Mouse (Mus musculus) embryo, embryonic 11.5 days (tissue): Measurements from ENCODE around the gene Tnnc2.
A peak's percentile ranks its signal among the peaks of the same experiment; 100 is the strongest.
"Not testable (repeated sequence)": the region's sequence is repeated elsewhere in the genome, so short reads cannot be mapped to it uniquely, and the experiment has no call there.

Experiments
- DNase-seq: peaks from one replicate; pipeline ENCODE4 v3.0.0-alpha.2; 2012; ENCODE audit warnings: low read depth, low spot score

Tnnc2 gene

DNA sequence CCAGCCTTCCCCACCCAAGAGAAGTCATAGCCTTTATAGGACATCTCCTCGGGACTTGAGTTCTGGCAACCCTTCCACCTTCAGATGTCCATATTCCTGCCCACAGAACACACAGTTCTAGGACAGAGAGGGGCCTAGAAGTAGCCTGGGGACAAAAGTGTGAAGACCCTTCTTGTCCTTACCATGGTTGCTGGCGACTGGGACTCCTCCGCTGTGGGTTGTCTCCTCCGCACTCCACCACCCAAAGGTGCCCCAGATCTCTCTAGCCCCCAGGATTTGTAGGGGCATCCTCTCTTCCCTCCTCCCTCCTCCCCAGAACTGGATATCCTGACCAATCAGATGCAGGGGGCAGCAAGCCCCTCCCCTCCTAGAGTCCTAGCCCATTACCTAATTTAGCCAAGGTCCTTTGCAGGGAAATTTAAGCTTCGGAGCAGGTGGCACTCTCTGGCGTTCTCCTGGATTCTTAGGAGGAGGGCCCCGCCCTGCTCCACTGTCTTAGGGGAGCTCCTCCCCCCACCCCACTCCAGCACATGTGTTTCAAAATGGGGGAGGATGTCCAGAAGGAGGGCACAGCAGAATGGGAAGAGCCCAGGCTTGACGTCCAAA is at the start of gene Tnnc2:
TSS of gene Tnnc2 (minus strand) at position 487 of the 606 bp plus-strand sequence.
- DNase-seq = no peak

DNA sequence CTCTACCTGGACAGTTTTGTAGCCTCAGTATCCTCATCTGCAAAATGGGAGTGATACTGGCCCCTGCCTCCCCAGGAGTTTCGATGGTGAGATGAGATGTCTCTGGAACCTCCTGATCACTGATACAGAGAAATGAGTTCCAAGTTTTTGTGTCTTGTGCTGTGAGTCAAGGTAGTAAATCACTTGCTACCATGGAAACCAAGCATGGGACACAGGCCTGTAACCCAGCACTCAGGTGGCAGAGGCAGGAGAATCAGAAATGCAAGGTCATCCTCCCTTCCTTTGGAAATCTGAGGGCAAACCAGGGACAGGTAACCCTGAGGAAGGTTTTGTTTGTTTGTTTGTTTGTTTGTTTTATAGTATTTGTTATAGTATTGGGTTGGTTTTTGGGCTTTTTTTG is 49.3 kb upstream of the Tnnc2 start:
- no peak for DNase-seq

DNA sequence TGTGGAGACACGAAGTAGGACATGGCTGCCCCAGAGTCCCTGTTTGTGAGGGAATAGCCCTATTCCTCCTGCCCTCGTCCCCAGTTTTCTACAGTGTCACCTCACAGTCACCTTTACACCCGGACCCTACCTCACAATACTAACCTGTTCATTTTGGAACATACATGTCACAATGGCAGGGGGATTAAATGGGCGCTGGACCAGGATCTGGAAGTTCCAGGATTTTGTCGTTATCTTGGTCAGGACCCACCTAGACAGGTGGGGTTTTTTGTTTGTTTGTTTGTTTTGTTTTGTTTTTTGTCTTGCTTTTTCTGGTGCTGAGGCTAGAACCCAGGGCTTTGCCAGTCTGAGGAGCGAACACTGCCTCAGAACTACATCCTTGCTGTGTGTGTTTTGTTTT is 48.7 kb upstream of the Tnnc2 start, which contains the start of gene Spata25:
TSS of gene Spata25 (minus strand) at position 101 of the 400 bp plus-strand sequence.
- DNase-seq = no peak

DNA sequence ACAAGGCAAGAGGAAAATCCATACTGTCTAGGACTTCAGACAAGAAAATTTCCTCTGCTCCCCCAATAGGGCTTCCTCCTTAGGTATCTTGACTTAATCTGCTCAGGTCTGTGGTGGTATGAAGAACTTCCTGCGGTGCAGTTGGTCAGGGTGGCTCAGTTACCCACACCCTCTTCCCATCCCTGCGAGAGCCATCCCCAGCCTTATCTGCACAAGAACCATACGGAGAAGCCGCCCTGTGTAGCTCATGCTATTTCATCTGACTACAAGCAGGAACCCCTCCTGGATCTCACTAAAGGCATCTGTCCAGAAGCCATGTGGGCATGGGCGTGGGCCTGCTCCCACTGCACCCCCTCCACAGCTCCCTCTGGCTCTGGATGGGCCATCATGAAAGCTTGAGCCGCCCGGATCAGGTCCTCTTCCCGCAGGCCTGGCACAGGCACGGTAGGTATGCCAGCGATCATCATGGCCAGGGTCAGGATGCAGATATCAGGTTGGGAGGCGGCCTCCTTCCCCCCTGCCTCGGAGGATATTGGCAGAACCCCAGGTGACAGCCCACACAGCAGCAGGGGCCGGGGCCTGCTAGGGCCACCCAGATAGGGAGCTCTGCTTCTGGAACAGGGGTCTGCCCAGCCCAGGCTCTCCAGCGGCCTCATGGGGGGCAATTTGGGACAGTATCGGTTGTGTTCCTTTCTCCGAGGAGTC is 47.5 kb upstream of the Tnnc2 start:
- no peak for DNase-seq

DNA sequence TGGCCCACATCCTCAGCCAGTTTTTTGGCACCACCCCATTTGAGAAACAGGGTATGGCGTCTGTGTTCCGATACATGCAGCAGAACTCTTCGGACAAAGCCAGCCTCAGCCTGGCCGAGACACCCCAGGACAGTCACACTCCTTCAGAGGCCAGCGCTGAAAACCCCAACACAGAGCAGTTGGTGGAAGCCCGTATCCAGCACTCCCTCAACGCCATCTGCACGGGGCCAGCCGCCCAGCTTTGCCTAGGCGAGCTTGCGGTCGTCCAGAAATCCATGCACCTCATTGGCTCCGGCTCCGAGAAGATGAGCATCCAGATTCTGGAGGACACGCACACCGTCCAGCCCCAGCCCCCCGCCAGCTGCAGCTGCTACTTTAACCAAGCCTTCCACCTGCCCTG is 45.8 kb upstream of the Tnnc2 start:
- no peak for DNase-seq

DNA sequence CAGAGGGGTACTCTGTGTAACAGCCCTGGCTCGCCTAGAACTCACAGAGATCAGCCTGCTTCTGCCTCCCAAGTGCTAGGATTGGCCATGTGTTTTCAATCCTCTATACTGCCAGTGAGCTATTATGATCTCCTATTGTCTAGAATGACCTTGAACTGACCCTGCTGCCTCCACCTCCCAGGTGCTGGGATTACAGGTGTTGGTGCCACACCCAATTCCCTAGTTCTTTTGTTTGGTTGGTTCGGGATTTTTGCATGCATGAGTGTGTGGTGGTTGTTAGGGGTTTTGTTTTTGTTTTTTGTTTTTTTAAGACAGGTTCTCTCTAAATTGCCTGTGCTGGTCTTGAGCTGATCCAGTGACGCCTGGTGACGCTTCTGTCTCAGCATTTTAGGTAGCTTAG is 44.2 kb upstream of the Tnnc2 start:
- DNase-seq = no peak

DNA sequence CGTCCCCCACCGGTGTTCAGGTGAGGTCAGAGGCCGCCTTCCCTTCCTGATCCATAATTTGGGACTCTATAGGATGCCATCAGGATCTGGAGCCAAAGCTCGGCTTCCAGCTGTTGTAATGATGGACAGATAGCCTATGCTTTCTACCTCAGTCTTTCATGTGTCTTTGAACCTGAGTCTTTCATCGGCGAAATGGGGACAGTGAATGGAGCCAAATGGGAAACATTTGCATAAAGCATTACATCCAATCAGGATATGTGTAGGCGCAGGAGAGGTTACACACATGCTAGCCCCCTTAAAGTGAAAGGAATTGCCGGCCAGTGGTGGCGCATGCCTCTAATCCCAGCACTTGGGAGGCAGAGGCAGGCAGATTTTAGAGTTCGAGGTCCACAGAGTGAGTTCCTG is 43.4 kb upstream of the Tnnc2 start:
- DNase-seq = no peak

DNA sequence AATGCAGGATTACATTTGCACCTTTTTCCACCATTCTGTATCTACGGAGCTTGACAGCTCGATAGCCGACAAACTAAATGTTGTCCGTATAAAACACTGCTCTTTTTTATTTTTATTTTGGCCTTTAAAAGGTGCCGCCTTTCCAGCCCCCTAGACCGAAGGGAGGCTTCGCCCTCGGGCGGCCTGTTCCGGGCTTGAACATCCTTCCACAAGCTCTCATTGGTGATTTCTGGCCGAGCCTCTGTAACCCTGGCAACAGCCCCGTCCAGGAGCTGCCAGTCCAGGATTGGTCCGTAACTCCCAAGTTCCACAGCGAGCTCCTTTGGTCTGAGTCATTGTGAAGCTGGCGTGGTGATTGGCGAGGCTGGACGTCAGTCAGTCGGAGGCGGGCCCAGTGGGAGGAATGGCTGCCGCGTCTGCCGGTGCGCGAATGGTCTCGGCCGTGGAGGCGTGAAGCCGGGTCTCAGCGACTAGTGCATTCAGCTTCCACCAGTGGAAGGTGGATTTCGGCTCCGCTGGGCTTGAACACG is 42.9 kb upstream of the Tnnc2 start, which contains the start of gene Zswim1:
TSS of gene Zswim1 (plus strand) at position 51 of the 530 bp plus-strand sequence.
- peak; percentile 95 for DNase-seq

DNA sequence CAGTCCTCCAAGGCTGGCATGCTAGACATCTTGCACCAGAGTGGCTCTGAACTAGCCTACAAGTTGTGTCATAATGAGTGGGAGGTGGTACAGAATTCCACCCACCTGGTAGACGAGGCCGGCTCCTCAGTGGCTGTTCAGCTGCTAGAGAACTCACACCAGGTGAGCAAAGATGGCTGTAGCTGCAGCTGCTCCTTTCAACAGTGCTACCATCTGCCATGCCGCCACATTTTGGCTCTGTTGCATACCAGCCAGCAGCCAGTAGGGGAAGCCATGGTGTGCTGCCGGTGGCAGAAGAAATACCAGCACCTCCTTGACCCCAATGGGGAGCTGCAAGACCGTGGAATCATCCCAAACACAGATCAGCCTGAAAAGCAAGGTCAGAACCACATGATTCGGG is 41.3 kb upstream of the Tnnc2 start:
- DNase-seq = no peak

DNA sequence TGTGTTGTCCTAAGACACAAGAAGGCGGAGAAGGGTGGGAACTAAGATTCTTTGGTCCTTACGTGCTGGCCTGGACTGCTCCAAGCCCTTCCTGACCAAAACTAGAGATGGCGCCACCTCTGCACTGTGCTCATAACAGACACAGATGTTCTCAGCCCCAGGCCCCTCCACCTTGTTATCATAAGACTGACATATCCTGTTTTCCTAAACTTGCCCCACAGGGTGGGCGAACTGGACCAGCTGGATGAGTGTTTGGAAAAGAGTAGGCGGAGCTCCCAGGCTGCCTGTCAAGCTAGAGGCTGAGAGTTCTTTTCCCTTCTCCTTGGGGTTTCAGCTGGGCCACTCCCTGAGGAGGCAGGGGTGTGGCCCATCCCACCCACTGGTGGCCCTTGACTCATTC is 37.9 kb upstream of the Tnnc2 start:
- no peak for DNase-seq

DNA sequence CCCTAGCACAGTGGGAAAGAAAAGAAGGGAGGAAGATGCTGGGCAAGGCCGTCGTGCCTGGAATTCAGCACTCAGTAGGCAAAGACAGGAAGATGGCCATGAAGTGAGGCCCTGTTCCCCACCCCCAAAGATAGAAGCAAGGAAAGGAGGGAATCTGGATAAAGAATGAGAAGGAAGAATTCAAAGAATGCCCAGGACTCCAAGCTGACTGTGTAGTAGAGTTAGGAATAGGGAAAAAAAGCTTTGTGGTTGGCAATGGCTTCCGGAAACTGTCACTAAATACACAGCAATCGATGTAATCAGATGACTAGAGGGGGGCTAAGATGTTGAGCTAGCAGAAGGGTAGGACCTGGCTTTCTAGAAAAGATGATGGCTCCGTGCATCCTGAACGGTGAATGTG is 37.4 kb upstream of the Tnnc2 start:
- DNase-seq = no peak

DNA sequence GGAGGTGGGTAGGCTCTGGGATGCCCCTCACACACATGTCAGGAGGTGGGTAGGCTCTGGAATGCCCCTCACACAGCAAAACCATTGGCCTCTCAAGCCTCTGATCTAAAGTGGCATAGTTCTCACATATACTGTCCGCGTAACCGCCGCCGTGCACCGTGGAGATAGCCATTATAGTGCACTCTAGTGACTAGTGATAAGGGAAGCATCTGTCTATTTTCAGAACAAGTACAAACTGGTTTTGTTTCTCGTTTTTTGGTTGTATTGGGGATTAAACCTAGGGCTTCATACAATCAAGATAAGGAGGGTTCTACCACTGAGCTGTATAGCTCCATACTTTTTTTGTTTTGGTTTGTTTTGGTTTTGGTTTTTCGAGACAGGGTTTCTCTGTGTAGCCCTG is 36.1 kb upstream of the Tnnc2 start:
- DNase-seq = no peak

DNA sequence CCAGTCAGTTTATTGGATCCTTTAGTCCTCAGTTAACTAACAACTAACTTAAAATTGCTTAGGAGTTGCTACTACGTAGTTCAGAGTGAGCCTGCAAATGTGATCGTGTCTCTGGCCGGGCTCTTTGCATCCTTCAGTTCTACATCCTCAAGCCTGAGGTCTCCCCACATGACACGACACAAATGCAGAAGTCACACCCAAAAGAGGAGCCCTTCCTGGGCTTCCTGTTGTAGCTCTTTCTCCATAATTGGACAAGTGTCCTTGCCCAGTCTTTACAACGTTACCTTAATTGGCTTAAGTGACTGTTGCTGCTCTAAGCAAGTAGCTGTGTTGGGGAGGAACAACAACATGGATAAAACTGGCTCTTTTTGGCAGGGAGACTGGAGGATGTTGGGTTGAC is 35.6 kb upstream of the Tnnc2 start:
- no peak for DNase-seq

DNA sequence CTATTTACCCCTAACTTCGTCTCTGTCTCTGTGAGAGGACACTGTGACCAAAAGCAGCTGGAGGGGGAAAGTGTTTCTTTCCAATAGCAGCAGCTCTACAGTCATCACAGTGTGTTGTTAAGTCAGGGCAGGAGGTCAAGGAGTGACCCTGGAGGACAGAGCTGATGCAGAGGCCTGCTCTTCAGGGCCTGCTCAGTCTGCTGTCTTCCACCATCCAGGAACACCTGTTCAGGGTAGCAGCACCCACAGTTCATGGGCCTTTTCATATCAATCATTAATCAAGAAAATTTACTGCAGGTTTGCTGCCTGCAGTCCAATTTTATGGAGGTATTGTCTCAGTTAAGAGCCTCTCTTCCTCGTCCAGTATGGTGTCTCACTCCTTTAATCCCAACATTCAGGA is 33.8 kb upstream of the Tnnc2 start:
- no peak for DNase-seq

DNA sequence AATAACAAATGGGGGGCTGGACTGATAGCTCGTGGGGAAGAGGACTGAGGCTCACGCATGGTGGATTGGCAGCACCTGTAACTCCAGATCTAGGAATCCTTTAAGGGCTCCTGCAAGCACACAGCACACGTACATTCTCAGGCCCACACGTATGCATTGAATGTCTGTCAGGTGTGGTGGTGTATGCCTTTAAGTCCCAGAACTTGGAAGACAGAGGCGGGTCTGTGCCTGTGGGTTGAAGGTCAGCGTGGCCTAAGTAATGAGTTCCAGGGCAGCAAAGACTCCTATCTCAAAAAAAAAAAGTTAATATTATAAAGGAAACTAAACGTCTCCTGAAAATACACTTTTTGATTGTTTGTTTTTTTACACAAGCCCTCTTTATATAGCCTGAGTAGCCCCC is 26.8 kb upstream of the Tnnc2 start:
- no peak for DNase-seq

DNA sequence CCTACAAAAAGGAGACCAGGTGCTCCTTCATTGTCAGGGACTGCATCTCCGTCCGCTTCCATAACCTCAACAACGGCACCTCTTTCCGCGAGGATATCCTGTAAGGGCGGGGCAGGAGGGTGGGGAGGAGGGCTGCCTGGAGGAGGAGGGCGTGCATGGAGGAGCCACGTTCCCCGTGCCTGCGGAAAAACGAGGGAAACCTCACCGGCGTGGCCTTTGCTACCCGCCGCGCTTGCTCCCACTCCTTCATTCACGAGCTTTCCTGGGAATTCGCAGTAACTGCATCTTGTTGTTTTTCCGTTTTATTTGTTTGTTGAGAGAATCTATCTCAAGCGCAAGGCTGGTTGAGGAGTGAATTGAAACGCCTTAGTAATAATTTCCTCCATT is 25.6 kb upstream of the Tnnc2 start:
- DNase-seq = no peak

DNA sequence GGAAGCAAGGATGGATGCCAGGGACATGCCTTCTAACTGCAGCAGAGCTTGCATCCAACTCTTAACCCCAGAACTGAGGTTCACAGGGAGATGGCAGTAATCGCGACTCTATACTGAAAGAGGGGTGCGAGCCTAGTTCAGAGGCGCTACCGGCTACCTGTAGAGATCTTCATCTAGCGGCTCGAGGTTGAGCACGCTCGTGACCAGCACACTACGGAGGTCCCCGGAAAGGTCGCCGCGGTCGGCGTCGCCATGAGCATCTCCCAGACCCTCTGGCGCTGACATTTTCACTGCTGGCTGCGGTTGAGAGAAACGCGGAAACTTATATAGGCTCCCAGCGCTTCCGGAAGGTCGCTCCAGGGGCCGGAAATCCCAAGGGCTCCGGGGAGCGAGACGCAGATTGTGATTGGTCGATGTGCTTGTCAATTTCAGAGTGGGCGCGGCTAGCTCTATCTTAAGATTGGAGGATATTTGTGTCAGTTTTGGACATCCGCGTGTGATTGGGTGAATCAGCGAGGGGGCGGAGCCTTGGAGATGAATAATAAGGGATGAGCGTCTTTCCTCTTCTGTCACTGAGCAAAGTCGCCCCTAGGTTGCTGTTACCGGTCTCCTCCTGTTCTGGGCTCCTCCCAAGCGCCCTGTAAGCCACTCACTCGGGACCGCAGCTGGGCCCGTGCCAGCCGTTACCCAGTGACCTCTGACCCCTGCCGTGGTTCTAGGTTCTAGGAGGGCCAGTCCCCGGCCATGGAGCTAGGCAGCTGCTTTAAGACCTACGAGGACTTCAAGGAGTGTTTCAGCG is 25.0 kb upstream of the Tnnc2 start, which contains the start of the genes Acot8 and Zswim3:
TSS of gene Acot8 (minus strand) at position 350 of the 799 bp plus-strand sequence.
TSS of gene Zswim3 (plus strand) at position 566 of the 799 bp plus-strand sequence.
- peak; percentile 98 for DNase-seq

DNA sequence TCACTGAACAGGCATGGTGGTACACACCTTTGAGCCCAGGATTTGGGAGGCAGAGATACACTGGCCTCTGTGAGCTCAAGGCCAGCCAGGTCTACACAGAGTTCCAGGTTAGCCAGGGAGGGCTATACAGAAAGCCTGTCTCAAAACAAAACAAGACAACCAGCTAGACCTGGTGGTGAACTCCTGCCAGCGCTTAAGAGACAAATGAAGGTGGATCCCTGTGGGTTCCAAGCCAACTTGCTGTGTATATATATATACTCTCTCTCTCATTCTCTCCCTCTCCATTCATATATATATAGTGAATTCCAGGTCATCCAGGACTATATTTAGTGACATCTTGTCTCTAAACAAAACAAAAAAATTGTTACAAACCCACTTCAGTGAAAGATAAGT is 24.1 kb upstream of the Tnnc2 start:
- no peak for DNase-seq

DNA sequence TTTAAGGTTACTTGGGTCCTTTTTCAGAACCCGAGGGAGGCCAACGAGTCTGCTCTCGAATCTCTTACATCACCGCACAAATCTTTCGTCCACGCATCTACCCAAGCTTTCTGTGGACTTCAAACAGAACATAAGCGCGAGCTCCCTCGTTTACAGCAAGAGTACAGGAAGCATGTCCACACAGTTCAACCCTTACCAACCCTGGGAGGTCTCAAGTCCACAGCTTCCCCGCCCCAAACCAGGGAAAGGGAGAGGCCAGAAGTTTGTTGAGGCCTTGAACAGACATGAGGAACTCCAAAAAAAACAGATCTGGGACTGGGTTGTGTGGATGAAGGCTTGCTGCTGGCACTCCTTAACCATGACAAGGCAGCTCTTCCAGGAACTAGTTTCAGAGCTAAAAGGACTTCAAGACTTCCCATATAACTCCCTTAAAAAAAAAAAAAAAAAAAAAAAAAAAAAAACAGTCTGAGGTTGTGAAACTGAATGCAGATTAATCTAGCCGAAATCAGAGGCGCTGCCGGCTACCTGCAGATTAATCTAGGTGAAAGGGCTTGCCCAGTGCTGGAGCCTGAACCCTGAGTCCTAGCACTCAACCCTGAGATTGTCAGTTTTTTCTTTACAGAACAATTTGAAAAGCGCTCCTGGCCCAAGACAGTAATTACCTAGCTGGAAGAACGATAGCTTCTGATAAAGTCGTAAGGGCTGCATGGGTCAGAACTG is 23.6 kb upstream of the Tnnc2 start:
- DNase-seq = no peak

DNA sequence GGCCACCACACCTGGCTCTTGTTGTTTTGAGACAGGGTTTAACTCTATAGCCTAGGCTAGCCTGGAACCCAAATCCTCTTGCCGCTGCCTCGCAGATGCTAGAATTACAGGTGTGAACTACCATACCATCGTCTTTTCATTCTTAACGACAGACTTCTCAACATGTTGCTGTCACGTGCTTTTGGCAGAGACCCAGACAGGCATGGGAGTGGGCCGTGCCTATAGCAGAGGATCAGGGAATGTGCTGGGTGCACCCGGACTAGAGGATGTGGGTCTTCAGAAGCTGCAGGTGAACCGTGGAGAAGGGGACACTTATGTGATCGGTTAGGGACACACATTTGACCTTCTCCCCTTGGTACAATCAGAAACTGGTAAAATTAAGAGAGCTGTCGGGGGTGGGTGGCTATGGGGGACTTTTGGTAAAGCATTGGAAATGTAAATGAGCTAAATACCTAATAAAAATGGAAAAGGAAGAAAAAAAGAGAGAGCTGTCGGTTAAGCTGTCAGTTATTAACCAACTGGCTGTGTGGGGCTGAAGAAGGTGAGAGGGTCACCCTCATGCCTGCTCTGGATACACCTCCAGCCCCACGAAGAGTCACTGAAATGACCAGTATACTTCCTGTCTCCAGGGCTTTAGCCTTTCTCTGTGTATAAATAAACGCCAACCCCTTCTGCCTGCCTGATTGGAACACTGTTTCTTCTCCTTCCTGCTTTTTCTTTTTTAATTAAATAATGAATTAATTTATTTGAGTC is 20.7 kb upstream of the Tnnc2 start:
- no peak for DNase-seq

DNA sequence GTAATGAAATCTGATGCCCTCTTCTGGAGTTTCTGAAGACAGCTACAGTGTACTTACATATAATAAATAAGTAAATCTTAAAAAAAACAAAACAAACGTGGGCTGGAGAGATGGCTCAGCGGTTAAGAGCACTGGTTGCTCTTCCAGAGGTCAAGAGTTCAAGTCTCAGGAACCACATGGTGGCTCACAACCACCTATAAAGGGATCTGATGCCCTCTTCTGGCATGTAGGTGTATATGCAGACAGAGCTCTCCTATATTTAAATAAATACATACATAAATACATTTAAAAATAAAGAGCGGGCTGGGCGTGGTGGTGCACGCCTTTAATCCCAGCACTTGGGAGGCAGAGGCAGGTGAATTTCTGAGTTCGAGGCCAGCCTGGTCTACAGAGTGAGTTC is 18.8 kb upstream of the Tnnc2 start:
- DNase-seq = not testable (repeated sequence)
